10 mouse cellular contexts compared by ENCODE assay signal in the genomic region with DNA sequence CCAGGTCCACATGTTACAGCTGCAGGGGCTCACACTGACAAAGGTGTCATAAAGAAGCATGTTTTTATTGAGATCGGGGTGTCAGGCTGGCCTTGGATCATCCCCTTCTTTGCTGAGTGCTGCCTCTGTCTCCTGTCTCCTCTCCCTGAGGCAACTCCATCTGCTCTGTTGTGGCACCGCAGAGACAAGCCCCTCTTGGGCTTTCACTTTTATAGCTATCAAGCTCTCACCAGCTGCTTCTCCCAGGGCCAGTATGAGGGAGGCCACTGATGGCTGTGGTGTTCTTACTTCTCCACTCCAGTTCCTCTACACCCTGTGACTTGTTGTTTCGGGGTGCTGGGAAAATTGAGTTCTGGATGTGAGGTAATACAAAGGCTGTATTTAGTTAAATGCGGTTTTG. TPM values are rescaled to one million over a fixed set of nuclear protein-coding genes. Genes with fewer than 3 reads are reported as not detected.
DNase-seq lines count a peak whose midpoint lies in the region; ATAC-seq and TF ChIP-seq lines count a peak whose summit lies in the region.
"Had no signal": no experiment of that assay in that cellular context is flagged by ENCODE, and none has a peak within 500 bp of the region (broad histone marks: within the 10 kb centered on the region; RNA-seq: fewer than 3 reads in every experiment).

No protein-coding gene starts in this region.

- H3K27ac ChIP-seq in kidney, postnatal 0 days = peak overlapping the region; percentile 90
- H3K27ac ChIP-seq in embryonic fibroblast, embryonic 13.5 days (ENCODE audit: insufficient read depth, low read length) = peak overlapping the region; percentile 85
- H3K27ac ChIP-seq in intestine, postnatal 0 days (ENCODE audit: low read depth, low read length) = peak overlapping the region; percentile 47

- no peak overlapping the region for H3K4me3 ChIP-seq in kidney, postnatal 0 days (replicated peaks; ENCODE audit: low read depth, low read length)
- H3K4me3 ChIP-seq in embryonic fibroblast, embryonic 13.5 days (ENCODE audit: insufficient read depth, low read length) = no peak overlapping the region
- no peak overlapping the region for H3K4me3 ChIP-seq in intestine, postnatal 0 days (ENCODE audit: low read depth, low read length)

- peak overlapping the region; percentile 41 for H3K4me2 ChIP-seq in kidney, postnatal 0 days (ENCODE audit: low read length)
- peak overlapping the region; percentile 31 for H3K4me2 ChIP-seq in intestine, postnatal 0 days (replicated peaks; ENCODE audit: low read depth)

- no peak for ATAC-seq in kidney, postnatal 0 days (replicated peaks; ENCODE audit: low FRiP score, low read depth)
- ATAC-seq in intestine, postnatal 0 days = no peak
- peak; percentile 33; the same call in 1 of the 2 replicates for ATAC-seq in monocyte, adult 5-6 weeks (replicated peaks; ENCODE audit: insufficient number of reproducible peaks, low FRiP score, low TSS enrichment, poor library complexity, severe bottlenecking)

- no peaks in the 10 kb centered on the region for H3K36me3 ChIP-seq in kidney, postnatal 0 days (ENCODE audit: insufficient read depth, low read length)
- no peaks in the 10 kb centered on the region; the same call in 1 of the 2 replicates for H3K36me3 ChIP-seq in intestine, postnatal 0 days (ENCODE audit: control insufficient read depth, insufficient read depth)

- no peak for TF ChIP-seq POLR2A in embryonic fibroblast, embryonic 13.5 days (IDR thresholded peaks at IDR 0.05; ENCODE audit: low read depth, low read length)

- TF ChIP-seq CTCF in kidney, postnatal 0 days (IDR thresholded peaks at IDR 0.05; ENCODE audit: low read depth) = no peak
- TF ChIP-seq CTCF in embryonic fibroblast, embryonic 13.5 days (IDR thresholded peaks at IDR 0.05; ENCODE audit: borderline replicate concordance, insufficient read depth, low read length) = no peak
- TF ChIP-seq CTCF in intestine, postnatal 0 days (IDR thresholded peaks at IDR 0.05; ENCODE audit: low read depth) = no peak

- WGBS in kidney, postnatal 0 days = 31% methylated on average over 4 of the region's 4 CpGs
- WGBS in intestine, postnatal 0 days = 34% methylated on average over 4 of the region's 4 CpGs

- H3K4me1 ChIP-seq in kidney, postnatal 0 days (replicated peaks; ENCODE audit: insufficient read depth, low read length) = peaks cover 48% of the 10 kb centered on the region
- peaks cover 38% of the 10 kb centered on the region for H3K4me1 ChIP-seq in embryonic fibroblast, embryonic 13.5 days (ENCODE audit: control insufficient read depth, insufficient read depth, low read length)
- H3K4me1 ChIP-seq in intestine, postnatal 0 days (replicated peaks; ENCODE audit: control insufficient read depth, insufficient read depth, low read length) = peaks cover 22% of the 10 kb centered on the region; the same call in 1 of the 2 replicates

- DNase-seq in kidney, postnatal 0 days (ENCODE audit: low spot score) = no peak
- DNase-seq in kidney, postnatal 14 days = no peak
- no peak for DNase-seq in spleen, postnatal 10 days (ENCODE audit: low spot score in 2 of 2)
- DNase-seq in frontal cortex, postnatal 14 days (ENCODE audit: low spot score in 2 of 2) = no peak
- no peak for DNase-seq in urinary bladder, postnatal 4 days (ENCODE audit: low spot score in 2 of 2)
- DNase-seq: right cerebral cortex, postnatal 25 days had no signal

- 0 out of 2 replicates have a peak overlapping the region, but pooled peaks have one; percentile 35 for H3K9ac ChIP-seq in kidney, postnatal 0 days (ENCODE audit: low read depth, low read length)
- no peak overlapping the region for H3K9ac ChIP-seq in intestine, postnatal 0 days (ENCODE audit: low read depth, low read length)

- H3K9me3 ChIP-seq in kidney, postnatal 0 days (replicated peaks; ENCODE audit: low read length) = no peaks in the 10 kb centered on the region
- no peaks in the 10 kb centered on the region for H3K9me3 ChIP-seq in intestine, postnatal 0 days (ENCODE audit: control insufficient read depth)

- H3K27me3 ChIP-seq in kidney, postnatal 0 days (ENCODE audit: insufficient read depth, low read length) = no peaks in the 10 kb centered on the region
- no peaks in the 10 kb centered on the region for H3K27me3 ChIP-seq in intestine, postnatal 0 days (replicated peaks; ENCODE audit: control insufficient read depth, insufficient read depth, low read length)
- H3K27me3 ChIP-seq: Patski had no signal

RNA-seq across cellular contexts. Expression of gene Qrfp, which starts 41.3 kb away (rescaled TPM):
- 0.08 TPM in 2 replicates for polyA plus RNA-seq in kidney, postnatal 0 days (2015; fragmentation: Nextera tagmentation; extraction: Ambion mirVana)
- polyA plus RNA-seq in embryonic fibroblast, embryonic 13.5 days (2011; ENCODE audit: insufficient read length, low read depth, missing spikeins) = not detected in 2 replicates
- polyA plus RNA-seq in intestine, postnatal 0 days (2015; fragmentation: Nextera tagmentation; extraction: Ambion mirVana) = 0.12 and 0.18 TPM in 2 replicates
- total RNA-seq in monocyte, adult 5-6 weeks (2017) = 9.8 to 19.1 TPM (median 10.5 TPM) in 3 replicates
- polyA plus RNA-seq: Patski had no signal
